Mouse (Mus musculus): ENCODE data around the gene Bag2.

DNA sequence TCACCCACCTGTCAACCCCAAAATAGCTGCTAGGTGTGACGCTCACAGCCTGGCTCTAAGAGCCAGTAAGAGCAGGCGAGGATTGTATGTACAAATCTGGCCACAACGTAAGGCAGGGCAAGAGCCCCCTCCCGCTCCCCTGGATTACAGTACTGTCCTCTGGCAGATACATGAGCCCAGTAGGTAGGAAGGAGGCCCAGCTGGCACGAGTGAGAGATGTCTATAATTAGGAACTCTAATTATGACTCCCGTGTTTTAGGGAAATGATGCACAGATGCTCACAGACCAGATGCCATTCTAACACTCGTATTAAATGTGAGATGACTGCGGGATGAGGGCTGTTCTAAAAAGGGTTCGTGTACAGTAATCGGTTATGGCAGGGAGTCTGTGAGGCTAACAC, 6.3 kb downstream of the Bag2 start:
- no peak for TF ChIP-seq CTCF (IDR thresholded peaks at IDR 0.05; ENCODE audit: low read depth, low read length)
- no peak for TF ChIP-seq GATA1 (IDR thresholded peaks at IDR 0.05; ENCODE audit: borderline replicate concordance, low read length)
- TF ChIP-seq TAL1 (conservative IDR thresholded peaks at IDR 0.05; ENCODE audit: low read depth, low read length), result no peak
- no peak for TF ChIP-seq POLR2AphosphoS5 (IDR thresholded peaks at IDR 0.05; ENCODE audit: insufficient replicate concordance, low read depth, low read length)

Data from G1E (cell line).